Mouse (Mus musculus): ENCODE data around the gene Rpp25.

DNA sequence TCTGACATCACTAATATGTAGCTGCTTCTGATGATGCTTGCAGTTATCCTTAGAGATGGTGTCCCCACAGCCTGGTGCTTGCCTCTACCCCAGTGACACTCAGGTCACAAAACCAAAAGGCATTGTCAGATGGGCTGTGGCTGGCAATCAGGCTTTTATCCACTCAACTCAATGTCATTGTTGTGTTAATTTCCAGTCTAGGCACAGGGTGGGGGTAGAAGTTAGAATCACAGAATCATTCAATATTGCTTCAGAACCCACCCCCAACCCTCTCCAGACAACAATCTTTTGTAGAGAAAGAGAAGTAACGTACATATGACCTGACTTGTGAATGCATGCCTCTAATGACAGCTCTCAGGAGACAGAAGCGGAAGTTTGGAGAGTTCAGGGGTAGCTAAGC is 6.8 kb downstream of the Rpp25 start:
- no peak for TF ChIP-seq CTCF (IDR thresholded peaks at IDR 0.05; ENCODE audit: control insufficient read depth, insufficient read depth, low read length)
- no peak for TF ChIP-seq POLR2A (IDR thresholded peaks at IDR 0.05; ENCODE audit: borderline replicate concordance, control insufficient read depth, low read depth, low read length)

All from bone marrow, adult 2 months (tissue).